Mouse (Mus musculus): ENCODE measurements around the gene Atp8b5.

DNA sequence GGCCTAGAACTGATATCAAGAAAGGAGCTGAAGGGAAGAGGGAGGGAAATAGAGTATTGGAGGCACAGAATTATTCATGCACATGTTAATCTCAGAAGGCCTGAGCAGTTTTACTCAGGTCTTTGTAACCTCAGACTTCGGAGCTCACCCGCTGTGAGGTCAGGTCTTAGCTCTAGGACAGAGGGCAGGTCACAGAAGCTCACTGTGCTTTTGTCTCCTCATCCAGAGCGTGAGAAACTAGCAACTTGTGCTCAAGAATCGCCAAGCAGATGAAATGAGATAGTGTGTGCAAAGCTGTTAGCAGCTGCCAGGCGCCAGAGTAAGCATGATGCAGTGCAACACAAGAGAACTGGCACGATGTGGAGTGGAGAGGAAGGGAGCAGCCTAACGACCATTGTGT is 18.9 kb upstream of the Atp8b5 start:
- no peak for TF ChIP-seq CTCF (IDR thresholded peaks at IDR 0.05; ENCODE audit: low read depth)
- TF ChIP-seq EP300 (IDR thresholded peaks at IDR 0.05; ENCODE audit: low read depth) = no peak

Data from liver, embryonic 14.5 days (tissue).